ENCODE assay signal across 18 mouse cellular contexts in genomic region chr2:6265117-6265516, GRCm38 (mm10). TPM values are rescaled to one million over a fixed set of nuclear protein-coding genes. Genes with fewer than 3 reads are reported as not detected.
A peak's percentile ranks its signal among the peaks of the same experiment; 100 is the strongest.
DNase-seq lines count a peak whose midpoint lies in the region; ATAC-seq and TF ChIP-seq lines count a peak whose summit lies in the region.
"Had no signal": no experiment of that assay in that cellular context is flagged by ENCODE, and none has a peak within 500 bp of the region (broad histone marks: within the 10 kb centered on the region; RNA-seq: fewer than 3 reads in every experiment).

No protein-coding gene starts in this region.

- no peak for DNase-seq in MEL (ENCODE audit: low read depth, low spot score)
- DNase-seq in R1 (ENCODE audit: low read depth, low spot score): peak; percentile 21
- DNase-seq in lung, postnatal 14 days: peak; percentile 62
- no peak for DNase-seq in Muller cell, postnatal 12 days (ENCODE audit: inconsistent ontology term)
- DNase-seq in spleen, adult 18-20 months: no peak
- DNase-seq in thymus, postnatal 0 days (ENCODE audit: low spot score): no peak
- DNase-seq: cerebellum, postnatal 36 days; kidney, adult 18-20 months; kidney, postnatal 4 days; layer of hippocampus, postnatal 36 days had no signal

- 38% methylated on average over 3 of the region's 3 CpGs for WGBS in liver, embryonic 16.5 days (ENCODE audit: insufficient replicate concordance)

- TF ChIP-seq EP300 in MEL (IDR thresholded peaks at IDR 0.05; ENCODE audit: low read depth in 1 of 2, low read length in 2 of 2): no peak

- peak overlapping the region; percentile 33 for H3K9ac ChIP-seq in MEL (ENCODE audit: control insufficient read depth, low read depth, low read length, poor library complexity, severe bottlenecking)
- H3K9ac ChIP-seq in liver, embryonic 16.5 days (ENCODE audit: low read depth, low read length): peak overlapping the region; percentile 35
- H3K9ac ChIP-seq: embryonic facial prominence, embryonic 12.5 days; forebrain, embryonic 12.5 days; heart, embryonic 12.5 days; hindbrain, embryonic 15.5 days had no signal

- H3K4me3 ChIP-seq in MEL (ENCODE audit: control insufficient read depth in 1 of 2, insufficient read depth in 1 of 2, low read depth in 2 of 2, low read length in 2 of 2): no peak overlapping the region
- 0 out of 2 replicates have a peak overlapping the region, but pooled peaks have one; percentile 2 for H3K4me3 ChIP-seq in liver, embryonic 16.5 days (ENCODE audit: low read depth, low read length)
- H3K4me3 ChIP-seq: embryonic facial prominence, embryonic 12.5 days; forebrain, embryonic 12.5 days; heart, embryonic 12.5 days; hindbrain, embryonic 15.5 days; megakaryocyte, embryonic 14.5 days had no signal

- no peaks in the 10 kb centered on the region for H3K79me2 ChIP-seq in MEL (ENCODE audit: control insufficient read depth, insufficient read depth, low read length, poor library complexity)

- H3K27ac ChIP-seq in MEL (ENCODE audit: control insufficient read depth, low read depth, low read length): peak overlapping the region; percentile 100
- peak overlapping the region; percentile 96 for H3K27ac ChIP-seq in liver, embryonic 16.5 days (ENCODE audit: low read length)
- H3K27ac ChIP-seq: embryonic facial prominence, embryonic 12.5 days; forebrain, embryonic 12.5 days; hindbrain, embryonic 15.5 days had no signal

- no peak for TF ChIP-seq CTCF in MEL (IDR thresholded peaks at IDR 0.05 in 2 of 3, conservative IDR thresholded peaks at IDR 0.05 in 1 of 3; ENCODE audit: control insufficient read depth in 1 of 3, insufficient read depth in 1 of 3, low read depth in 2 of 3, low read length in 3 of 3, poor library complexity in 1 of 3, severe bottlenecking in 1 of 3)

- H3K4me1 ChIP-seq in MEL (ENCODE audit: control insufficient read depth in 1 of 2, insufficient read depth in 2 of 2, low read length in 2 of 2): peaks cover 14 to 47% of the 10 kb centered on the region in 2 experiments
- peaks cover 36% of the 10 kb centered on the region for H3K4me1 ChIP-seq in liver, embryonic 16.5 days (ENCODE audit: control insufficient read depth, low read depth, low read length)

- 0 out of 4 replicates have a peak, but pooled peaks of 1 of the 2 experiments have one; percentile 5 for TF ChIP-seq POLR2A in MEL (IDR thresholded peaks at IDR 0.05; ENCODE audit: control insufficient read depth in 1 of 2, insufficient read depth in 1 of 2, low read depth in 1 of 2, low read length in 2 of 2, poor library complexity in 1 of 2)

- no peak for TF ChIP-seq RAD21 in MEL (IDR thresholded peaks at IDR 0.05; ENCODE audit: low read depth, low read length)

- no peak for ATAC-seq in liver, embryonic 16.5 days (ENCODE audit: low read depth)
- ATAC-seq: midbrain, embryonic 16.5 days had no signal

- H3K36me3 ChIP-seq in MEL (ENCODE audit: control insufficient read depth in 1 of 2, insufficient read depth in 2 of 2, low read length in 2 of 2): peaks cover 0 to 46% of the 10 kb centered on the region in 2 experiments; a peak in 2 of 4 replicates
- H3K36me3 ChIP-seq in liver, embryonic 16.5 days (ENCODE audit: control insufficient read depth, insufficient read depth): no peaks in the 10 kb centered on the region
- H3K36me3 ChIP-seq: embryonic facial prominence, embryonic 12.5 days; forebrain, embryonic 12.5 days; heart, embryonic 12.5 days; hindbrain, embryonic 15.5 days had no signal

- no peaks in the 10 kb centered on the region for H3K27me3 ChIP-seq in MEL (ENCODE audit: control insufficient read depth in 1 of 2, insufficient read depth in 2 of 2, low read length in 2 of 2)
- no peaks in the 10 kb centered on the region for H3K27me3 ChIP-seq in liver, embryonic 16.5 days (ENCODE audit: control insufficient read depth, insufficient read depth, low read depth, low read length)
- H3K27me3 ChIP-seq: CH12.LX; embryonic facial prominence, embryonic 12.5 days; heart, embryonic 12.5 days; hindbrain, embryonic 15.5 days had no signal

- peak overlapping the region; percentile 58 for H3K4me2 ChIP-seq in liver, embryonic 16.5 days (ENCODE audit: low read depth, low read length)
- H3K4me2 ChIP-seq: embryonic facial prominence, embryonic 12.5 days; forebrain, embryonic 12.5 days; heart, embryonic 12.5 days; hindbrain, embryonic 15.5 days had no signal

- H3K9me3 ChIP-seq in MEL (replicated peaks; ENCODE audit: insufficient read depth, low read length): no peaks in the 10 kb centered on the region
- H3K9me3 ChIP-seq in liver, embryonic 16.5 days (replicated peaks; ENCODE audit: control insufficient read depth, low read length): no peaks in the 10 kb centered on the region; the same call in 1 of the 2 replicates
- H3K9me3 ChIP-seq: embryonic facial prominence, embryonic 12.5 days; hindbrain, embryonic 15.5 days had no signal

TF ChIP-seq in MEL, 35 proteins besides CTCF, POLR2A, EP300 and RAD21:
- TF ChIP-seq MXI1 (IDR thresholded peaks at IDR 0.05; ENCODE audit: low read depth, low read length): no peak
- TF ChIP-seq MAZ (IDR thresholded peaks at IDR 0.05; ENCODE audit: low read depth, low read length): no peak
- TF ChIP-seq JUND (IDR thresholded peaks at IDR 0.05; ENCODE audit: low read depth, low read length): no peak
- TF ChIP-seq POLR2AphosphoS5 (IDR thresholded peaks at IDR 0.05; ENCODE audit: borderline replicate concordance, low read depth, low read length): no peak
- TF ChIP-seq USF2 (IDR thresholded peaks at IDR 0.05; ENCODE audit: borderline replicate concordance in 1 of 2, insufficient read depth in 1 of 2, low read depth in 1 of 2, low read length in 2 of 2): no peak
- TF ChIP-seq TAL1 (IDR thresholded peaks at IDR 0.05; ENCODE audit: low read length): no peak
- no peak for TF ChIP-seq TCF12 (IDR thresholded peaks at IDR 0.05; ENCODE audit: low read depth, low read length)
- TF ChIP-seq MYB (IDR thresholded peaks at IDR 0.05; ENCODE audit: low read depth, low read length): no peak
- TF ChIP-seq GATA1 (IDR thresholded peaks at IDR 0.05; ENCODE audit: low read depth, low read length): no peak
- no peak for TF ChIP-seq E2F4 (IDR thresholded peaks at IDR 0.05; ENCODE audit: borderline replicate concordance, low read depth, low read length)
- no peak for TF ChIP-seq SIN3A (IDR thresholded peaks at IDR 0.05; ENCODE audit: low read length)

RNA-seq across cellular contexts. Expression of gene Echdc3, which starts 52.3 kb away (rescaled TPM):
- not detected in 2 replicates for total RNA-seq in MEL (2012; rRNA removed)
- polyA plus RNA-seq in MEL (2012; ENCODE audit: insufficient read depth in 1 of 2, insufficient read length in 2 of 2, low read depth in 1 of 2, low replicate concordance in 2 of 2, missing spikeins in 1 of 2): not detected
- 17.2 and 21.1 TPM in 2 replicates for polyA plus RNA-seq in liver, embryonic 16.5 days (2015; fragmentation: Nextera tagmentation; extraction: Ambion mirVana)
- polyA plus RNA-seq in thymus, postnatal 0 days (2015; fragmentation: Nextera tagmentation; extraction: Ambion mirVana): 2.2 and 2.4 TPM in 2 replicates

RNA-seq across cellular contexts. Expression of gene Usp6nl, which starts 57.4 kb away (rescaled TPM):
- total RNA-seq in MEL (2012; rRNA removed): 8.9 and 11.2 TPM in 2 replicates
- 10 to 100 TPM; 24.8 to 67.1 TPM for polyA plus RNA-seq in MEL (2012; ENCODE audit: insufficient read depth in 1 of 2, insufficient read length in 2 of 2, low read depth in 1 of 2, low replicate concordance in 2 of 2, missing spikeins in 1 of 2)
- polyA plus RNA-seq in liver, embryonic 16.5 days (2015; fragmentation: Nextera tagmentation; extraction: Ambion mirVana): 2.7 and 3.6 TPM in 2 replicates
- polyA plus RNA-seq in thymus, postnatal 0 days (2015; fragmentation: Nextera tagmentation; extraction: Ambion mirVana): 5.0 and 5.3 TPM in 2 replicates

Comparison
In these comparisons a context has a peak if more than half of its experiments do, and no peak if none do; other contexts are left out.
1. DNase-seq: peak in R1 (single experiment) and lung, postnatal 14 days (single experiment); none in MEL (single experiment), Muller cell, postnatal 12 days (single experiment), spleen, adult 18-20 months (0 of 2) and thymus, postnatal 0 days (single experiment).